Mouse (Mus musculus): ENCODE results near the gene Vpreb1. TPM values are rescaled to one million over a fixed set of nuclear protein-coding genes. Genes with fewer than 3 reads are reported as not detected.

The Vpreb1 gene
- total RNA-seq (2017): 0.68 TPM in 1 of 3 replicates, not detected in the others

- ATAC-seq (replicated peaks; ENCODE audit: insufficient number of reproducible peaks, low FRiP score, low TSS enrichment, poor library complexity, severe bottlenecking): peak; percentile 98
Measured at GRCm38 (mm10) chr16:16870617-16871331, at the start of gene Vpreb1, which contains the start of gene Top3b. Vpreb1 (minus strand) TSS chr16:16870843. Top3b (plus strand) TSS chr16:16870736.

- ATAC-seq (replicated peaks; ENCODE audit: insufficient number of reproducible peaks, low FRiP score, low TSS enrichment, poor library complexity, severe bottlenecking): no peak
Measured at GRCm38 (mm10) chr16:16918441-16919117, 47.9 kb upstream of the Vpreb1 start.

- no peak for ATAC-seq (replicated peaks; ENCODE audit: insufficient number of reproducible peaks, low FRiP score, low TSS enrichment, poor library complexity, severe bottlenecking)
Measured at GRCm38 (mm10) chr16:16913440-16913839, 42.8 kb upstream of the Vpreb1 start.

- ATAC-seq (replicated peaks; ENCODE audit: insufficient number of reproducible peaks, low FRiP score, low TSS enrichment, poor library complexity, severe bottlenecking): peak; percentile 78
Measured at GRCm38 (mm10) chr16:16911641-16912597, 41.3 kb upstream of the Vpreb1 start.

GRCm38 (mm10) chr16:16907799-16908198, 37.2 kb upstream of the Vpreb1 start:
- no peak for ATAC-seq (replicated peaks; ENCODE audit: insufficient number of reproducible peaks, low FRiP score, low TSS enrichment, poor library complexity, severe bottlenecking)

- ATAC-seq (replicated peaks; ENCODE audit: insufficient number of reproducible peaks, low FRiP score, low TSS enrichment, poor library complexity, severe bottlenecking): no peak
Measured at GRCm38 (mm10) chr16:16903188-16903587, 32.5 kb upstream of the Vpreb1 start.

- no peak for ATAC-seq (replicated peaks; ENCODE audit: insufficient number of reproducible peaks, low FRiP score, low TSS enrichment, poor library complexity, severe bottlenecking)
Measured at GRCm38 (mm10) chr16:16902329-16902728, 31.7 kb upstream of the Vpreb1 start.

- no peak for ATAC-seq (replicated peaks; ENCODE audit: insufficient number of reproducible peaks, low FRiP score, low TSS enrichment, poor library complexity, severe bottlenecking)
Measured at GRCm38 (mm10) chr16:16897056-16897584, 26.5 kb upstream of the Vpreb1 start.

GRCm38 (mm10) chr16:16896382-16897055, 25.9 kb upstream of the Vpreb1 start, which contains the start of gene Ppm1f:
Ppm1f (plus strand) TSS chr16:16896469.
- peak; percentile 94 for ATAC-seq (replicated peaks; ENCODE audit: insufficient number of reproducible peaks, low FRiP score, low TSS enrichment, poor library complexity, severe bottlenecking)

- no peak for ATAC-seq (replicated peaks; ENCODE audit: insufficient number of reproducible peaks, low FRiP score, low TSS enrichment, poor library complexity, severe bottlenecking)
Measured at GRCm38 (mm10) chr16:16896015-16896381, 25.4 kb upstream of the Vpreb1 start.

- no peak for ATAC-seq (replicated peaks; ENCODE audit: insufficient number of reproducible peaks, low FRiP score, low TSS enrichment, poor library complexity, severe bottlenecking)
Measured at GRCm38 (mm10) chr16:16892366-16892765, 21.7 kb upstream of the Vpreb1 start.

- no peak for ATAC-seq (replicated peaks; ENCODE audit: insufficient number of reproducible peaks, low FRiP score, low TSS enrichment, poor library complexity, severe bottlenecking)
Measured at GRCm38 (mm10) chr16:16888341-16888740, 17.7 kb upstream of the Vpreb1 start.

- ATAC-seq (replicated peaks; ENCODE audit: insufficient number of reproducible peaks, low FRiP score, low TSS enrichment, poor library complexity, severe bottlenecking): no peak
Measured at GRCm38 (mm10) chr16:16879025-16879424, 8.4 kb upstream of the Vpreb1 start.

- ATAC-seq (replicated peaks; ENCODE audit: insufficient number of reproducible peaks, low FRiP score, low TSS enrichment, poor library complexity, severe bottlenecking): no peak
Measured at GRCm38 (mm10) chr16:16870241-16870616, 414 bp downstream of the Vpreb1 start.

- no peak for ATAC-seq (replicated peaks; ENCODE audit: insufficient number of reproducible peaks, low FRiP score, low TSS enrichment, poor library complexity, severe bottlenecking)
Measured at GRCm38 (mm10) chr16:16865696-16866561, 4.7 kb downstream of the Vpreb1 start.

GRCm38 (mm10) chr16:16865217-16865616, 5.4 kb downstream of the Vpreb1 start:
- ATAC-seq (replicated peaks; ENCODE audit: insufficient number of reproducible peaks, low FRiP score, low TSS enrichment, poor library complexity, severe bottlenecking): no peak

GRCm38 (mm10) chr16:16863978-16864377, 6.7 kb downstream of the Vpreb1 start, which contains the start of gene Igll1:
Igll1 (minus strand) TSS chr16:16863985.
- ATAC-seq (replicated peaks; ENCODE audit: insufficient number of reproducible peaks, low FRiP score, low TSS enrichment, poor library complexity, severe bottlenecking): no peak
